Mouse (Mus musculus) thymus, adult 18-20 months (tissue): Measurements from ENCODE around the gene Chsy1.
A peak's percentile ranks its signal among the peaks of the same experiment; 100 is the strongest.

ENCODE experiments used
- DNase-seq, 2 experiments: peaks; one replicate each; pipeline ENCODE4 v3.0.0; 2022; ENCODE audit warnings: mixed read lengths in 2 of 2

Gene Chsy1

GRCm38 (mm10) chr7:66140923-66141570 lies 31.7 kb downstream of the Chsy1 start:
- DNase-seq = no peak

- no peak for DNase-seq
Measured at GRCm38 (mm10) chr7:66142514-66142913, 33.2 kb downstream of the Chsy1 start.

DNA sequence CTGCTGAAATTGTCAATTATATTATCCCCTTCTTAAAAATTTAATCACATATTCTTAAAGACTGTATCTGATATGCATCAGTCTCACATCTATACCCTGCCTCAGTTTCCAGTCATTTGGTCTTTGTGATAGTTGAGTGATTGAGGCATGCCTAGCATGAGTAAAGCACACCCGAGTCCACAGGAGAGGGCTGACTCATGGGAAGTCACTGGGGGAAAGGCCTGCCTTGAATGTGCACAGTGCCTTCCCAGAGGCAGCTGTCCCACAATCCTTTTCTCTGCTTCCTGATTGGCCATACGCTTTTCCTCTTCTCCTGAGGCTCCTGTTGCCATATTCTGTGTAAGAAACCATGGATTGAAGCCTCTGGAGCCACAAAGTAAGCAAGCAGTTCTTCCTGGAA lies 35.2 kb downstream of the Chsy1 start:
- DNase-seq = no peak

DNA sequence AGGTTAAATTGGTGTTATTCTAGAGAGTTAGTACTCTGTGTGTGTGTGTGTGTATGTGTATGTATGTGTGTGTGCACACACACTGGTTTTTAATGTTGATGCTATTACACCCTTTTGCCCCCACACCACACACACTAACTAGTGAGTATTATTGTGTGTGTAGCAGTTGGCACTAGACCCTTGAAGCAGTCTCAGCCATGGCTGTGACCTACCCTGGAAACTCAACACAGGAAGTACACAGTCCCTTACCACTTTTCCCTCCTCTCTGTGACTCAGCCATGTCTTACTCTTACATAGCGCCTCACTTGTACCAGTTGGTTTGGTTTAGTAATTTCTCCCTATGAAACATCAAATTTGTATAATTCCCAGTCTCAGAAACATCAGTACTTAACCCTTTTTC lies 37.8 kb downstream of the Chsy1 start:
- DNase-seq = no peak

GRCm38 (mm10) chr7:66147816-66148215 lies 38.5 kb downstream of the Chsy1 start:
- DNase-seq = no peak

DNA sequence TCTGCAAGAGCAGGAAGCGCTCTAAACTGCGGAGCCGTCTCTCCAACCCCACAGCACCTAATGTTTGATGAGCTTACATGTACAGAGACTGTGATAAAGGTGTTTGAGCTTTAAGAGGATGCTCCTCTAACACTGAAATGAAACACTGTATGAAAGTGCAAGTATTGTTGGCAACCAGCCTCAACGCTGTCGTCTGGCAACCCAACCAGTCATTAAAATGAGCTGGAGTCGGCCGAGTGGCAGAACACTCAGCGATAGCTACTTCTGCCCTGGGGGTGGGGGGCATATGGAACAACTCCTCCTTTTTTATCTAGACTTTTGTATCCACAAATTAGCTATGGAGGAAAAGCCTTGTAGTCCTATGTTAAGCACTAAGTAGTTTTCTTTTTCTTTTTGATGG lies 40.2 kb downstream of the Chsy1 start:
- DNase-seq = no peak

- DNase-seq = no peak
Measured at GRCm38 (mm10) chr7:66150411-66150810, 41.1 kb downstream of the Chsy1 start.

GRCm38 (mm10) chr7:66157413-66157812 lies 48.1 kb downstream of the Chsy1 start:
- DNase-seq = no peak

- no peak for DNase-seq
Measured at GRCm38 (mm10) chr7:66157861-66158415, 48.6 kb downstream of the Chsy1 start.

DNA sequence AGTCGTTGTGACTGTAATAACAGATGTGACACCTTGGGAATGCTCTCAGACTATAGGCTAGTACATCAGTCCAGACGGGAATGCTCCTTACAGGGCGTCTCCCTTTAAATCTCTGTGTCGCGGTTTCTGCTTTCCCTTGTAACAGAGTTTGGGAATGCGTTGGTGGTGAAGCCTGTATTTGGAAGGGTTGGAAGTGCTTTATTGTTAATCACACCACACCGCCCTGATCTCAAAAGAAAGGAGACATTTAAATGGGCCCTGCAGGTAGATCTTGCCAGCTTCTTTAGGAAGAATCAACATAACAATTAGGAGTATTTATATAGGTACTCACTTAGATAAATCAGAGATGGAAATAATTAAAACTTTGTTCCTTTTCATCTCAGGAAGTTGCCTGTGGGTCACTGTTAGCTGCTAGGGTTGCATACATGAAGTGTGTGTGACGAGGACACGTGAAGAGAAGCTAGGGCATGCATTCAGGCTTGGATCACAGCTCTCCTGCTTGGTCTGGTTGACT lies 49.4 kb downstream of the Chsy1 start:
- DNase-seq = no peak

DNA sequence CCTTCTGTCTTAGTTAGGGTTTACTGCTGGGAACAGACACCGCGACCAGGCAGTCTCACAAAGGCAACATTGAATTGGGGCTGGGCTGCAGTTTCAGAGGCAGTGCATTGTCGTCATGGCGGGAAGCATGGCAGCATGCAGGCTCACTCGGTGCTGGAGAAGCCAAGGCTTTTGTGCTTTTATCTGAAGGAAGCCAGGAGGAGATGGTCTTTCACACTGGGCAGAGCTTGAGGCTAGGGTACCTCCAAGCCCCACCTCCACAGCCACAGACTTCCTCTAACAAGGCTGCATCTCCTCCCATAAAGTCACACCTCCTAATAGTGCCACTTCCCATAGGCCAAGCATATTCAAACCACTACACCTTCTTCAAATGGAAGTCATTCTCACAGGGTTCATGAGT lies 50.6 kb downstream of the Chsy1 start:
- no peak for DNase-seq

DNA sequence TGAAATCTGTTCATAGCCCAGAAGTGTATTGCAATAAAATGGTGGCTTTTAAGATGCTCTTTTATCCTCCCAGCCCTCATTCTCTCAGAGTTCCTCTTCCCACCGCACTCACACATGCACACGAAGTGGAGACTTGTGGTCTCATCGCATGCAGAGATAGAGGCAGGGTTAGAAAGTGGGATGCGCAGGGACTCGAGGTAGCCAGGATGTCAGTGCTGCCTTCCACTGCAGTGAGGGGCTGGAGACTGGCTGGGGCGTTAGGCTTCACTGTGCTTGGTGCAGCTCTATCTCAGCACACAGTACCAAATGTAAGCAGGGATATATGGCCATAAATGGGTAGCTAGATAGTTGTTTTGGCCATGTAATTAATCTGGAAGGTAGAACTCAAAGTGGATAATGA lies 52.5 kb downstream of the Chsy1 start:
- DNase-seq = no peak

GRCm38 (mm10) chr7:66162489-66162888 lies 53.2 kb downstream of the Chsy1 start:
- no peak for DNase-seq

- DNase-seq = no peak
Measured at GRCm38 (mm10) chr7:66162981-66163380, 53.7 kb downstream of the Chsy1 start.

DNA sequence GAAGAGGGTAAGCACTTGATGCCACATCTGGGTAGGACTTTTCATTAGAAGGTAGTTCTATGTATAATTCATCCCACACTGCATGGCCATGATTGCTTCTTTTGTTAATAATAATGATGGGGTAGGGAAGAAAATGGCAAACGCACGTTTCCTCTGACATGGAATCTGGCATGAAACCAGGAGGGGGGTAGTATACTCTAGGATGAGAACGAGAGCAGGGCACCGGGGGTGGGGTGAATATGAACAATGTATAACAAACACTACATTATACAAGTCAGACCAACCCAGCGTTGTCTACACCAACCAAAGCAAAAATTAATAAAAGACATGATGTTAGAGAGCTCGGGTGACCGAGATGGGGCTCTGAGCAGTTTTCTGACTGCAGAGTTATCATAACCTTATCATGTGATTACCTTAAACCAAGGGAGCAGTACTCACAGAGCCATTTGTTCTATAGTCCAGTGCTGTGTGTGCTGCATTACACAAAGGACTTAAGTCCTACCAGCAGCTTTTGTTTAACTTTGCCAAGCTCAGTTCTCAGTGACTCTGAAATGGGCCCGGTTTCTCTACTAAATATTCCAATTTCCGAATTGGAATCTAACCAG lies 55.2 kb downstream of the Chsy1 start:
- DNase-seq = no peak

DNA sequence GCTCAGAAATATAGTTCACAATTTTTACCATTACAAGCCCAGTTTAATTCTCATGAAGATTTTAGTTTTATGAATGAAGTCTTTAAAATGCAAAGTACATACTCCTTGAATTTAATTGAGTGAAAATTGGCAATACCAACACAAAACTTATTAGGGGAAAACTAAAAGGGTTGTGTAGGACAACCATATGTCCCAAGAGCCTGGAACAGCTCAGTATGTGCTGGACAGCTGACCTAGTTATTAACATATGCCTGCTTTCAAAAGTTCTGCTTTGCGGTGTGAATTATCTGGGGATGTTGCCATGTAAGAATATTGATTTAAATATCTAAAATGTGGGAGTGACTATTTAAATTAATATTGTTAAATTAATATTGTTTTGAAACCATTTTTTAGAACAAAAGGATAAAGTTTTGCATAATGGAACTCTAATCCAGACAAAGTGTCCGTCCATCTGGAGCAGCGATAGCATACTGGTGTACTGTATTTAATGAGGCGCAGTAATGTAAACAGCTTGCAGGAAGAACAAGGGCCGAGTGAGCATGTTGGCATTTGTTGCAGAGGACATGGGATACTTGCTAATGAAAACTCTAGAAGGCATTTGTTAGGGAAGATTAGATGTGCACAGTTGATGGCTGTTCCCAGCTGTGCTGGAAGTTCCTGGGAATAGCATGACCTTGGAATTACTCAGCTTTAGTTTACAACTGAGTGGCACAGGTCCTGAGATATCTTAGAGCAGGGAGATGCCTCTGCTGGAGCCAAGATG lies 55.9 kb downstream of the Chsy1 start:
- no peak for DNase-seq

- DNase-seq = no peak
Measured at GRCm38 (mm10) chr7:66168877-66169276, 59.6 kb downstream of the Chsy1 start.

GRCm38 (mm10) chr7:66169476-66169875 lies 60.2 kb downstream of the Chsy1 start:
- no peak for DNase-seq

DNA sequence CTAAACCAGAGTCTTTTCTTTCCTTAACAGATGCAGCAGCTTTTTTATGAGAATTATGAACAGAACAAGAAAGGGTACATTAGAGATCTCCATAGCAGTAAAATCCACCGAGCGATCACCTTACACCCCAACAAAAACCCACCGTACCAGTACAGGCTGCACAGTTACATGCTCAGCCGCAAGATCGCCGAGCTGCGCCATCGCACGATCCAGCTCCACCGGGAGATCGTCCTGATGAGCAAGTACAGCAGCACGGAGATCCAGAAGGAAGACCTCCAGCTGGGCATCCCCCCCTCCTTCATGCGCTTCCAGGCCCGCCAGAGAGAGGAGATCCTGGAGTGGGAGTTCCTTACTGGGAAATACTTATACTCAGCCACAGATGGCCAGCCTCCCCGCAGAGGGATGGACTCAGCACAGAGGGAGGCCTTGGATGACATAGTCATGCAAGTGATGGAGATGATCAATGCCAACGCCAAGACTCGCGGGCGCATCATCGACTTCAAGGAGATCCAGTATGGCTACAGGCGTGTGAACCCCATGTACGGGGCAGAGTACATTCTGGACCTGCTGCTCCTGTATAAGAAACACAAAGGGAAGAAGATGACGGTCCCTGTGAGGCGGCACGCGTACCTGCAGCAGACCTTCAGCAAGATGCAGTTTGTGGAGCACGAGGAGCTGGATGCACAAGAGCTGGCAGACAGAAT lies 61.6 kb downstream of the Chsy1 start:
- no peak for DNase-seq

DNA sequence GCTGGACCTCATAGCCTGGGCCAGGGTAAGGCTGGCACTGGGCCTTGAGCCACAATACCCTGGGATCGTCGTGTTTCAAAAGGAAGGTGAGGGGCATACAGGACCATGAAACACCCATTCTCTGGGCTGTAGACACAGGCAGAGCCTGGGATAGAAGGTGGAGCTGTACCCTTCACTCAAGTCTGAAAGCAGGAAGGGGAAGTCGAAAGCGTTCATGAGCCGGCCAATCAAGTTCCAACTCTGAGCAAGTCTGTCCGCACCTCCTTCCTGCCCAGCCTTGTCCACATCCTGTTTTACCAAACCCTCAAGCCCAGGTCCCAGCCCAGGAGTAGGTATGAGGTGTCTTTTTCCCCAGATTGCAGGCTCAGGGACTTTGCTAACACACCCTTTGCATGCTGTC lies 66.4 kb downstream of the Chsy1 start:
- DNase-seq = peak in 1 of 2 experiments; percentile 24

DNA sequence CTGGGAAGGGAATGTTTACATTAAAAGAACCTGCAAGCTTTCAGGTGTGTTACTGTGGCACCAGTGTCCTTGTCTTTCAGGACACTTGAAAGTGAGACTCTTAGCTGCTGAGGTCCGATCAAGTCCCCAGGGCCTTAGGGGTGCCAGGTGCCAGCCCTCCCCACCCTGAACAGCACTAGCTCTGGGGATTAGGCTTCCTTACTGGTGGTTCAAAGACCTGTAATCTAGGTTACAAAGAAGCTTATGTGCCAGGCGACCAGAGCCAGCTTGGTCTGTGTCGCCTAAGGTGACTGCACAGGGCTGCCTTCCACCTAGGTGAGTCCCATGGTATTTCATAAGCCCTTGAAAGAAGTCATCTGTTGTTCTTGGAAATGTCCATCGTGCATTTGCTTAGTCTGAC lies 66.9 kb downstream of the Chsy1 start:
- DNase-seq = no peak

DNA sequence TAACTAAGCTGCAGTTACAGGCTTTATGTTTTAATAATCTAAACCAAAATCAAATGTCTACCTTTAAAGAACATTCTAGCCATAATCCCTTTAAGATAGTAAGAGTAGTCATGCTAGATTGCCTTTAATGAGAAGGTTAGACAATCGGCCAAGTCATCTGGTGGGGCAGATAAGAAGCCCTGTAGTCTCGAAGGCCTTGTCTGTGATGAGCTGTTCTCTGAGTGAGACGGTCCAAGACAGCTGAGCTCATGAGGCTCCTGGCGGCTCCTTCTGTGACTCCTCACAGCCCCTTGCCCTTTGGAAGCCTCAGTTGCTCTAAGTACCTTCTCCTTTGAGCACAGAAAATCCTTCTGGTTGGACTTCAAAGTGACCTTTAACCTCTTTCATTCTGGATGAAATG lies 67.6 kb downstream of the Chsy1 start:
- DNase-seq = no peak

DNA sequence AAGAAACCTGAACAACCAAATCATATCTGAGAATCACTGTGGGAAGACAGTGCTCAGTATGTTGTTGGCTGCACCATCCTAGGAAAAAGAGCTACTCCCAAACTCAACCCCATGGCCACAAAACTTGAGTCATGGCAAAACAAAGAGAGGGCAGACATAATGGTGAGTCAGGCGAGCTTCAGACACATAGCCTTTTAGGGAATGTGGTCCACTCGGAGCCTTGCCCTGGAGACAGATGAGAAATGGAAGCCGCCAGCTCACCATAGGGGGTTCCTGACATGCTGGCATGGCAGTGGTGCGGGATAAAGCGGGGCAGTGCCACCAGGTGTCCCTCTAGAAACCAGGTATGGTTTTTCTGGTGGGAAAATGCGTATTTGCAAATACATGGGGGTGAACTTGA lies 68.8 kb downstream of the Chsy1 start:
- no peak for DNase-seq
